In the genomic region with DNA sequence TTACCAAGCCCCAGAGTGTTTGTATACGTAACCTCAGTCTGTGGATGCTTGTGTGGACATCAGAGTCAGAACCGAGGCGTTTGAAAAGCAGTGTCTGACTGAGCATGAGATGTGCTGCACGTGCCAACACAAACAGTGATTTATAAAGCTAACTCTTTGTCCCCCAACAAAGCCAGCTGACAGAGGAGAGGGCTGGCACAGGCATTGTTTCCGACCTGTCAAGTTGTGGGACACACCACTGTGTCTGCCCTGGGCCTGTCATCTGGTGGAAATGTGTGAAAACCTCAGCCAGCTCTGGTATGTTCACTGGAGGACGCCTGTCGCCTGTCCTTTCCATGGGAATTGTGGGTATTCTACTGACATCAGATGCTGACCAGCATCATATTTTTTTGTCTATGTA, we compare ENCODE assay signal across 14 mouse cellular contexts.
"Had no signal": no experiment of that assay in that cellular context is flagged by ENCODE, and none has a peak within 500 bp of the region (broad histone marks: within the 10 kb centered on the region; RNA-seq: fewer than 3 reads in every experiment).

No protein-coding gene starts in this region.

- H3K9me3 ChIP-seq: intestine, embryonic 15.5 days; limb, embryonic 10.5 days; liver, embryonic 15.5 days; megakaryocyte, embryonic 14.5 days; midbrain, embryonic 12.5 days had no signal

- H3K4me1 ChIP-seq: intestine, embryonic 15.5 days; liver, embryonic 15.5 days; megakaryocyte, embryonic 14.5 days had no signal

- DNase-seq: kidney, adult 18-20 months; kidney, postnatal 10 days; kidney, postnatal 4 days; right cerebral cortex, postnatal 25 days; thymus, postnatal 36 days had no signal

- ATAC-seq: intestine, embryonic 15.5 days had no signal

- H3K4me2 ChIP-seq: intestine, embryonic 15.5 days; liver, embryonic 11.5 days; liver, embryonic 15.5 days; midbrain, embryonic 12.5 days had no signal

- H3K36me3 ChIP-seq: intestine, embryonic 15.5 days; limb, embryonic 10.5 days; liver, embryonic 15.5 days; midbrain, embryonic 12.5 days had no signal

- H3K27ac ChIP-seq: intestine, embryonic 15.5 days; layer of hippocampus, adult 2 months; left cerebral cortex, adult 2 months; limb, embryonic 10.5 days; liver, embryonic 15.5 days; macrophage; midbrain, embryonic 12.5 days had no signal

- H3K27me3 ChIP-seq: intestine, embryonic 15.5 days; liver, embryonic 15.5 days had no signal

- H3K4me3 ChIP-seq: intestine, embryonic 15.5 days; layer of hippocampus, adult 2 months; left cerebral cortex, adult 2 months; limb, embryonic 10.5 days; liver, embryonic 15.5 days; megakaryocyte, embryonic 14.5 days; midbrain, embryonic 12.5 days had no signal

- H3K9ac ChIP-seq: intestine, embryonic 15.5 days; liver, embryonic 15.5 days; midbrain, embryonic 12.5 days had no signal
